Mouse (Mus musculus) retina, postnatal 1 day (tissue): ENCODE measurements around the gene Socs1.
A peak's percentile ranks its signal among the peaks of the same experiment; 100 is the strongest.

ENCODE experiments used
- DNase-seq: peaks from one replicate; pipeline ENCODE4 v3.0.0-alpha.2; 2012

Socs1 gene

GRCm38 (mm10) chr16:10786288-10786687, 952 bp upstream of the Socs1 start:
- DNase-seq = peak; percentile 92

- peak; percentile 95 for DNase-seq
These were observed 454 bp downstream of the Socs1 start for GRCm38 (mm10) chr16:10784793-10785370.

GRCm38 (mm10) chr16:10783883-10784792, 1.2 kb downstream of the Socs1 start:
- DNase-seq = peak; percentile 73

GRCm38 (mm10) chr16:10783451-10783850, 1.9 kb downstream of the Socs1 start:
- no peak for DNase-seq

GRCm38 (mm10) chr16:10783152-10783434, 2.2 kb downstream of the Socs1 start:
- DNase-seq = no peak

- no peak for DNase-seq
These were observed 2.8 kb downstream of the Socs1 start for GRCm38 (mm10) chr16:10782377-10783151.

- no peak for DNase-seq
These were observed 3.4 kb downstream of the Socs1 start for GRCm38 (mm10) chr16:10781862-10782371.

GRCm38 (mm10) chr16:10780631-10781120, 4.7 kb downstream of the Socs1 start:
- DNase-seq = no peak

- peak; percentile 60 for DNase-seq
These were observed 7.7 kb downstream of the Socs1 start for GRCm38 (mm10) chr16:10777579-10778160.

GRCm38 (mm10) chr16:10776322-10776721, 9.0 kb downstream of the Socs1 start:
- DNase-seq = peak; percentile 40

- peak; percentile 19 for DNase-seq
These were observed 10.6 kb downstream of the Socs1 start for GRCm38 (mm10) chr16:10774726-10775125.

GRCm38 (mm10) chr16:10773543-10773942, 11.8 kb downstream of the Socs1 start:
- DNase-seq = no peak

GRCm38 (mm10) chr16:10771769-10772510, 13.4 kb downstream of the Socs1 start:
- no peak for DNase-seq

- peak; percentile 50 for DNase-seq
These were observed 14.6 kb downstream of the Socs1 start for GRCm38 (mm10) chr16:10770531-10771325.

- DNase-seq = no peak
These were observed 15.7 kb downstream of the Socs1 start for GRCm38 (mm10) chr16:10769661-10770060.

GRCm38 (mm10) chr16:10768821-10769220, 16.5 kb downstream of the Socs1 start:
- no peak for DNase-seq

- DNase-seq = peak; percentile 82
These were observed 18.2 kb downstream of the Socs1 start for GRCm38 (mm10) chr16:10767158-10767557.

- no peak for DNase-seq
These were observed 21.0 kb downstream of the Socs1 start for GRCm38 (mm10) chr16:10764323-10764722.

GRCm38 (mm10) chr16:10763540-10764264, 21.6 kb downstream of the Socs1 start:
- DNase-seq = no peak

GRCm38 (mm10) chr16:10762569-10763180, 22.7 kb downstream of the Socs1 start:
- DNase-seq = no peak
